Mouse (Mus musculus) effector memory CD4-positive, alpha-beta T cell, adult 7 months (primary cell): Measurements from ENCODE around the gene Arsg. TPM values are rescaled to one million over a fixed set of nuclear protein-coding genes. Genes with fewer than 3 reads are reported as not detected.

Experiments used
- polyA plus RNA-seq: library from polyadenylated mRNA; unstranded; fragments of 100-300 nt; shearing (Covaris generic); gene quantifications from one replicate; pipeline ENCODE4 v1.2.1, GENCODE M21; 2017

Arsg gene
- polyA plus RNA-seq: 1.9 TPM

DNA sequence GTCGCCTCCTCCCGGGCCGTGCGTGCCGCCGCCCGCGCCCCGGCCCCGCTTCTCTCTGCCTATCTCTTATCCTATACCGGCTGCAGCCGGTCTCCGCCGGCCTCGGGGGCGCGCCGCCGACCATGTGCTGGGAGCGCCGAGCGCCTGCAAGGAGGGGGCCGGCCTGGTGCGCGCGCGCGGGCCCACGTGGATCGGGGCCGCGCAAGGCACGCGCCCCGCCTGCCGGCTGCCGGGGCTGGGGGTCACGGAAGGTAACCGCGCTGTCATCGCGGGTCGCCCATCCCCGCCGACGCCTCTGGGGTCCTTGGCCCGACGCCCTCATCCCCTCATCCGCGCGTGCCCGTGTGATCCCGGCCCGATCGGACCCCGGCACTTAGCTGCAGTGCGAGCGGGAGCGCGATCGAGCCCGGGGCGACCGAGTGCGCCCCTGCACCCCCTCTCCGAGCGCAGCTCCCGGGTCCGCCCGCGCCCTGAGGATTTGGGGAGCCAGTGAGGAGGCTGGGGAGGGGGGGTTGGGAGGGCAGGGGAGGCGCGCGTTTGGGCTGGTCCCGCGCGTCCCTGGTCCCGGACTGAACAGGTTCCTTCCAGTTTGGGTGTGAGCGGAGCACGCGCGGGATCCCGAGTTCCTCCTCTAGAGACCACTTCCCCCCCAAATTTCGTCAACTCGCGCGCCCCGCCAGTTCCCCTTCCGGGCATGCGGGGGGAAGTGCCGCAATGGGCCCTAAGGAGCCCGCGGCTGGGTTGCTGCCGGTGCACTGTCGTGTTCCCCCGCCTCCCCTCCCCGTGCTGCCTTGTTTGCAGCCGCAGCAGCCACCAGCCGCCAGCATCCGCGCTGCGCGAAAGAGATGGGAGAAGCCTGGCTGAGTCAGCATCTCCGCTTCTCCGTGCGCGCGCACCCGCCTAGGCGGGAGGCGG, at the start of gene Arsg, which contains the start of gene Slc16a6:
Arsg (plus strand) TSS at position 204 of the 915 bp plus-strand sequence.
Slc16a6 (minus strand) TSS at position 428 of the 915 bp plus-strand sequence.

DNA sequence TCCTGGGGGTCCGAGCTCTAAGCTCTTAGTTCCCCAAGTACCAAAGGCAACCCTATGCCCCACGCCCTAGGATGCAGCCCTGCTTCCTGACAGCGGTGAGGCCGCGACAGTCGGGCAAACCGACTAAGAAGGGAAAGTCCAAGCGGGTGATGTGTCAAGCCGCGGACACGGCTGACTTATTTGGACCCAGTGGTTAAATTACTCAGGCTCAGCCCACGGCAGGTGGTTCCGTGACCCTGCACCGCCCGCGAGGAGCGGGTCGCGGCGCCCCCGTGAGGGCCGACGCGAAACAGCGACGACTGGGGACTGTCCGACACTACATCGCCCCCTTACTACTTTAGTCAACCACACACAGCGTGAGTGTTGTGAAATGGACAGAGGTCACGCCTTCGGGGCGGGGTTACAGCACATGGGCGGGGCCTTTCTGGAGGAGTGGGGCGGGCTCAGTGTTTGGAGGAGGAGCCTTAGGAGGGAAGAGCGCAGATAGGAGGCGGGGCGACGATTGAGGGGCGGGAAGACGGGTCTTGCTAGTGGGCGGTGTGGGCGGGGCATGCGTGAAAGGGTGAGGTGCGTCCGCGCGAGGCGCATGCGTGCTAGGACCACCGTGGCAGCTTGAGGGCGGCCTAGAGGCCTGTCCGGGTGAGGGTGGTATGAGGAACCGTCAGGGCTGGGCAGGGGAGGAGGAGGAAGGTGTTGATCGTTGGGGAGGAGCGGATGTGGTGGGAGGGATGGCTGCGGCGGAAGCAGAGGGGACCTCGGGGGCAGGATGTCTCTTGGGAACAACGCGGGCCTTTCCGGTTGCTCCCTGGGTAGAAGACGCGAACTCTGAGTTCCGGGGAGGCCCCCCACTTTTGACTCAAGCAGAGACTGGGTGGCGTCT, 47.5 kb upstream of the Arsg start, which contains the start of gene Amz2:
Amz2 (plus strand) TSS at position 555 of the 880 bp plus-strand sequence.

DNA sequence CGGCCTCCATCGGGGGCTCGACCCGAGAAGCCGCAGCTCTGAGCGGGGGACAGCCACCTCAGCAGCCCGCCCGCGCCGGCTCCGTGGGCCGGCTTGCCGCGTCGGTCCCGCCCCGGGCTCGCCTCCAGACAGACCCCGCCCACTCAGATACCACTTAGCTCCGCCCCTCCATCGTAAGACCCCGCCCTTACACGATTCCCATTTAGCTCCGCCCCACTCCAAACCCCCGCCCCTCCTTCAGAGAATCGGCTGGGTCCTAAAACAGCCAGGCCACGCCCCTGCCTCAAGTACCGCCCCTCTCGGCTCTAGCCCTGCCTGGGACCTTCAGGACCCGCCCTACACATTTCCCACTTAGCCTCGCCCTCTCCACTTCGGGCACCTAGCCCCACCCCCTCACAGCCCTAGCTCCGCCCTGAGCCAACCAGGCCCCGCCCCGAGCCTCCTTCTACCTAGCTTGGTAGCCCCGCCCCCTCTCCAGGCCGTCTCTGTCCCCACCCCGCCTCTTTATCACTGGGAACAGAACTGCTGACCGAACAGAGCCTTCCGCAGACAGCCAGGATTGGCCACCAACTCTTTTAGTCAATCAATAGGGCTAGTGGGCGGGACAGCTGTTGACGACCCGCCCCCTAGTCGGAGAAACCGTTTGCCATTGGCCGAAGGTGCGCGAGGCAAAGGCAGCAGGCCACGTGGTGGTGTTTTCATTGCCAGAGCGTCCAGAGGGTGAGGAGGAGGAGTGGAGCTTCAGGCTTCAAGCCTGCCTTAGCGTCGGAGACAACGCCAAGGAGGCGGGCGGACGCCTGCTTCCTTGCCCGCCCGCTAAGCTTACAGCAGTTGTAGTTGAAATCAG, 138.4 kb downstream of the Arsg start, which contains the start of gene Wipi1:
Wipi1 (minus strand) TSS at position 665 of the 847 bp plus-strand sequence.

Other genes with a start within 250 kb of the Arsg start
- gene Rgs9, start 175.2 kb upstream of the Arsg start, polyA plus RNA-seq: 1.8 TPM
- 294 TPM for gene Gna13, start 110.5 kb upstream of the Arsg start, polyA plus RNA-seq
- gene 9930022D16Rik, start 59.5 kb upstream of the Arsg start, polyA plus RNA-seq: 0.41 TPM
- 91.5 TPM for gene Amz2, start 47.4 kb upstream of the Arsg start, polyA plus RNA-seq
- gene Slc16a6, start 224 bp downstream of the Arsg start, polyA plus RNA-seq: 24.8 TPM
- not detected for gene Wipi1, start 138.6 kb downstream of the Arsg start, polyA plus RNA-seq
- gene Prkar1a, start 176.0 kb downstream of the Arsg start, polyA plus RNA-seq: 608 TPM
- gene Fam20a, start 248.9 kb downstream of the Arsg start, polyA plus RNA-seq: 0.73 TPM